Mouse (Mus musculus) brain, embryonic 14.5 days (tissue): Measurements from ENCODE around the gene Tdrd3.

ENCODE experiments used
- CTCF ChIP-seq: fragments of 200-500 bp; IDR thresholded peaks from 2 replicates; pipeline ENCODE4 v1.5.1; 2012; ENCODE audit warnings: inconsistent platforms, mild to moderate bottlenecking, moderate library complexity, borderline replicate concordance; ENCODE audit not compliant: insufficient read depth, insufficient read length; ENCODE audit errors: extremely low read depth
- POLR2A ChIP-seq: fragments of 200-500 bp; IDR thresholded peaks from 2 replicates; pipeline ENCODE4 v1.6.1; 2012; ENCODE audit warnings: mild to moderate bottlenecking, inconsistent platforms, borderline replicate concordance; ENCODE audit not compliant: poor library complexity, insufficient read depth, insufficient read length, severe bottlenecking; ENCODE audit errors: extremely low read depth

GRCm38 (mm10) chr14:87422432-87422831, 6.0 kb downstream of the Tdrd3 start:
- TF ChIP-seq CTCF = no peak
- TF ChIP-seq POLR2A = no peak
